Mouse (Mus musculus): Measurements from ENCODE around the gene Fkbp5. TPM values are rescaled to one million over a fixed set of nuclear protein-coding genes. Genes with fewer than 3 reads are reported as not detected.

Gene Fkbp5
- total RNA-seq, 2 experiments from 2014 or later: 95.8 to 104 TPM

DNA sequence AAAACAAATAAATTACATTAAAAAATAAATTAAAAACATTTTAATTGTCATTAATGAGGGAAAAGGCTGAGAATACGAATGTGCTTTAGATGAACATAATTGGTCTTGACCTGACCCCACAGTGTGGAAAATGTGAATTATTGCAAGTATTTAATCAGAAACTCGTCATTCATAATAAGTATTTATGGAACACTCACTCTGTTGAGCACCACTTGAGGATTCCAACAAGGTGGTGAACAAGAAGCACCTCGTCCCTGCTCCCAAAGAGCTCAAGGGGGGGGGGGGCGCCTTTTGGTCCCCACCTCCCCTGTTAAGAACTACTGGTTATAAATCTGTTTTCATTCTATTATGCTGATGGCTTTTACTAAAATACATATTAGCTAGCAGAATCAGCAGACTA lies 51.4 kb downstream of the Fkbp5 start:
- DNase-seq (ENCODE audit: low spot score in 2 of 2): no peak

DNA sequence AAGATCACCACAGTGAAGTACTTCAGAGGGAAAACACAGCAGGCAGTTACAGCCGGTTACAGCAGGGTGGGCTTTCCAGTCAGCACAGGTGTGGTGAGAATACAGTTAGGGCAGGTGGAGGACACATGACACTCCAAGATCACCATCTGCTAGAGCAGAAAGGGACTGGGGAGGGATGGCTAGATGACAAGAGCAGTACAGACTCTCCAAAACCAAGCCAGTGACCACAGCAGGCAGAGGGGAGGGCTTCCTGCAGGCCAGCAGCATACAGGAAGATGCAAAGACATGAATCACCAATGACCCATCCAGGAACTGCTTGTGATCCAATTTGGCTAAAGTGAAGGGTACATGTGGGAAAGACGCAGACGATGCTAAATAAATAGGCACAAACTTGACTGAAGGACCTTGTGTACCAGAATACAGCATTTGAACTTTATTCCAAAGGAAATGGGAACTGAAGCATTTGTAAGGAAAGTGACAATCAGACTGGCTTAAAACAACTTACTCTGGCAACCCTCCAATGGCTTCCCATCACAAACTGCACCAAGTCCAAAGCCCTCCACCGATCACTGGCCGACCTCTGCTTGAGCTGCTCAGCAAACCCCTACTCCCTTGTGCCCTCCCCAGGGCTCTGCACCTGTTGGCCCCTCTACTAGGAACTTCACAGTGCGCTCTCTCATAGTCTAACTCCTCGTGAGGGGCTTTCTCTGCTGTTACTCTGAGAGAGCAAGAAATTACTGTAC lies 53.5 kb downstream of the Fkbp5 start:
- no peak for DNase-seq (ENCODE audit: low spot score in 2 of 2)

DNA sequence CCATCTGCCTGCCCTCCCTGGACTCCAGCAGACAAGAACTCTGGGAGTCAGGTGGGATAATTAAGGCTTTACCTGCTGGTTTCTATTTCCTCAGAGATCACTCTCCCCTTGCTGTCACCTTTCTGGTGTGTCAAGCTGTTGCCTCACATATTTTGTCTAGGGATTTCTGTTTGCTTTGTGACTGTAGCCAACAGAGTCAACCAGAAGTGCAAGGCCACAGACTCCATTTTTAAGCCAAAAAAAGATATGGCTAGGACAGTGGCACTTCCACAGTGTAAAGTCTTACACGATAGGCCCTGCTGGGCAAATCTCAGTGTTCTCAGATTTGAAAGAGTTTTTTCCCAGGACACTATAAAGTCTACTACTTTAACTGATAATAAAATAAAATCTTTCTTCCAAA lies 56.9 kb downstream of the Fkbp5 start:
- no peak for DNase-seq (ENCODE audit: low spot score in 2 of 2)

DNA sequence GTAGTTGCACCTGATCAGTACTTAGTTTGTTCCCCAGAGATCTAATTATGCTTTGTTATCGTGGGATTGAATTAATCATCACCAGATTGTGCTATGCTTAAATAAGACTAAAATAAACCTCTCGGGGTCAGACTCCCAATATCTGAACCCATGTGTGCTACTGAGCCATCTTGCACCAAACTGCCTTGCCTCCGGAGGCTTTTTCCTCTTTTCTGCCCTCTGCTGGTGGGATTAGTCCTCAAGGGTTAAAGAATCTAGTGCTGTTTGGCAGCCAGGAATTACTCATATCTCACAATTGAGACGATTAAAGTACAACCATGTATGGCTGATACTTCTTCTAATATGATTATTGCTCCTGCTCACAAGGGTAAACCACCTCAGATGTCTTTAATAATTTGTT lies 62.2 kb downstream of the Fkbp5 start:
- DNase-seq (ENCODE audit: low spot score in 2 of 2): no peak

DNA sequence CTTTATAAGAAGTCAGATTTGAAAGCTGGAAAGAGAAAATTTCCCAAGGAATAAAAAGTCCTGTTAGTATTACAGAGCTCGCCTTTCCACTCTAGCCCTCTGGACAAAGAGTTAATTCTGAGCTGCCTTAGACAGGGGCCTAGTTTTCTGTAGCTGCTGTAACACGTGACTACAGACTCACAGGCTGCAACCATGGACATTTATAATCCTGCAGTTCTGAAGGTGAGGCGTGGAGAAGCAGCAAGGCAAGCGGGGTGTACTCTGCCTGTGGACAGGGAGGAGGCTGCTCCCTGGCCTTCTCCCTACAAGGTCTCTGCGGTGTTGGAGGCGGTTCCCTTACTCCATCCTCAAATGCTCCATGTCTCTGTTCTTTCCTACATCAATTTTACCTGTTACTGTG lies 64.4 kb downstream of the Fkbp5 start:
- no peak for DNase-seq (ENCODE audit: low spot score in 2 of 2)

DNA sequence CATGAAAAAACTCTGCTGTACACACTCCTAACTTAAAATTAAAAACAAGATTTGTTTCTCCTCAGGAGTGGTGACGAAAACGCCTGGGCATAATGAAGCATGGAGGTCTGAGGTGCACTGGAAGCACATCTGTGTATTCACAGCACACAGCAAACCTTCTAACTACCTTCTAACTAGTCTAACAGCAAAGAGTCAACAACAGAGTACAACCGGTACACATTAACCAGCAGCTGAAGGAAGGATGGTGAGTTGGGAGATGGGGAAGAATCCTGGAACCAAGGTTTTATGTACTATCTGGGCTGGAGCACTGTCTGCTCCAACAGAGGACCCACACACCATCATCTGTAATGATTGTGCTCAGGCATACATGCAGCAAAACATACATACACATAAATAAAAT lies 65.4 kb downstream of the Fkbp5 start:
- no peak for DNase-seq (ENCODE audit: low spot score in 2 of 2)

DNA sequence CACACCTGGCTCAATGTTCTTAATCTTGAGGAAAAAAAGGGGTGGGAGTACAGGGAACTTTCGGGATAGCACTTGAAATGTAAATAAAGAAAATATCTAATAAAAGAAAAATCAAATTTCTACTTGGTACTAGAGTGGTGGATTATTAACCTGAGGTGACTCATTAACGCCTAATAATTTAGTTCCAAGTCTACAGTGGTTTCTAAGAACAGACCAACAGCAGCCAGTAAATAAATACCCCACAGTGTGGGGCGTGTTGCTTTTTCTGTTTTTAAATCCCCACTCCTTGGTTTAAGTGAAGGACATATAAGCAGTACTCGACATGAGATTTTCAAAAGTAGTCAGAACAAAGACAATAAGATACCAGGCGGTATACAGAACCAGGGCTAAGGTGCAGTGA lies 65.8 kb downstream of the Fkbp5 start:
- no peak for DNase-seq (ENCODE audit: low spot score in 2 of 2)

DNA sequence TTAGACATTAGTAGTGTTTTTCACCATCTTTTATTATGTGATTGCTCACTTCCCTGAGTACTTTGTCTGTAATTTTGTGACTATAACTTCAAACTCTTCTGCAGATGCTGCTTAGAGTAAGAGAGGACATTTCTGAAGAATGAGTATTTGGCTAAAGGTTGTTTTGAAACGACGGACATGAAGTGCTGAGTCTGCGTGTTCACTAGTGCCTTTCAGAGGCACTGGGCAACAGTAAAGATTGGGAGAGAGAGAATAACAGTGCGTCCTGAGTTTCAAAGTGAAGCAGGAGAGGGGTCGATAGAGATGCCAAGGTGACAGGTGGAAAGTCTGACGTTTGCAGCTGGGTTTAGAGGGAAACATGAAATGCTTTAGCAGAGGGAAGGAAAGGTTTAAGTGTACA lies 69.1 kb downstream of the Fkbp5 start:
- DNase-seq (ENCODE audit: low spot score in 2 of 2): no peak

DNA sequence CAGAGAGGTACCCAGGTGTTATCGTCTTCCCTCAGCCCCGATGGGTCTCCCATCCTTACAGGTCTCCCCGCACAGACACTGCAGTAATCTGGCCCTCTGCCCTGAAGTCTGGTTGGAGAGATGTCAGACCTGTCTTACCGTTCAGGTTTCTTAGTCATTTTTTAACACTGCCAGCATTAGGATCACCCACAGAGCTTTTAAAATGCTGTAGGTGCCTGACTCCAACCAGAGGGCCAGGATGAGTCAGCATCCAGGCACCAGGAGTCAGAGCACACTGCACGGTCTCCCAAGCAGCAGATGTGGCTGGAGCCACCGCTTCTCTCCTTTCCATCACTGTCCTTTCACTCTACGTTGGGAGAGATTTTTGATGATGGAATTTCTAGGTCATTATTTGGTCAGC lies 69.5 kb downstream of the Fkbp5 start:
- no peak for DNase-seq (ENCODE audit: low spot score in 2 of 2)

DNA sequence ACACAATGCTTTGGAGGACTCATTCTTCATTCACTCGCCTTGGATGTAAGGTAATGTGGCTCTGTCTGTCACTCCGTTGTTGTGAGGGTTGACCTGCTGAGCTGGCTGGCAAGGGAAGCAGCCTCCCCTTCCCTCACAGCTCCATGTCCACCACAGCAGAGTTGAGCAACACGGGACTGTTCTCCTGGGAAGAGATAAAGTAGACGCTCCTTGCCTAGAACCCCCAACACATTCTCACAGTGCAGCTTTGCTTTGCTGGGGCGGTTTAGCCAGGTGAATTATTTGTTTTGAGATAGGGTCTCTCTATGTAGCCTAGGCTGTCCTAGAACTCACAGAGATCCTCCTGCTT lies 70.5 kb downstream of the Fkbp5 start:
- no peak for DNase-seq (ENCODE audit: low spot score in 2 of 2)

DNA sequence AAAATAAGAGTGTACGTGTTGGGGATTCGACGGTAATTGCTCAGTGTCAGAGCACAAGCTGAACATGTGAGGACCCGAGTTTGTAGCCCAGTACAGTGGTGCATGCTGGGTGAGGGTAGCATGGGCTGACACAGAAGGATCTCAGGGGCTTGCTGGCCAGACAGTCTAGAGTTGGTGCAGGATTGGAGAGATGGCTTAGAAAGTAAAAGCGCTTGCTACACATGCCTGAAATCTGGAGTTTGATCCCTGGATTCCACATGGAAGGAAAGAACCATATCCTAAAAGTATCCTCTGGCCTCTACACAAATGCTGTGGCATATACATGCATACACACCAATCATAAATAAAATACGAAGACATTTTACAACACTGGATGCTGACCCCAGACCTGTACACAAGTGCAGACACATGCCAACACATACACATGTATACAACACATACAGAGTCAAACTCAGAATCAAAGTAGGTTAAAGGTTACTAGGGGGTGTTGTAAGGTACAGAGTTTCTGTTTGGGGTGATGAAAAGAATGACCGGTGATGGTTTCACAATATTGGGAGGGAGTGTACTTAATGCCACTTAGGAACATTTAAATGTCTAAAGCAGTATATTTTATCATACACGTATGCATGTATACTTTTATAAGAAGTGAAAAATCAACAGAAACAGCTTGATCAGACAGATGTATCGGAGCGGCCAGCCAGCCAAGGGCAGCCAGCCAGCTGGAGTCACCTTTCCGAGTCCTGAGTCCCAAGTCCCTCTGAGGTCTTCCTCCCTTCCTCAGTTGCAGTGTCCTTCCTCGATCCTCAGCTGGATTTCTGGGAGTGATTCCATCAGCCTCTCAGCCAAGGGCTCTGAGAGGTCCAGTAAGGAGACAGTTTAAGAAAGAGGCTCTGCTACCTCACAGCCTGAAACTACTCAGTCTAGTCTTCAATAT lies 71.2 kb downstream of the Fkbp5 start:
- DNase-seq (ENCODE audit: low spot score in 2 of 2): no peak

DNA sequence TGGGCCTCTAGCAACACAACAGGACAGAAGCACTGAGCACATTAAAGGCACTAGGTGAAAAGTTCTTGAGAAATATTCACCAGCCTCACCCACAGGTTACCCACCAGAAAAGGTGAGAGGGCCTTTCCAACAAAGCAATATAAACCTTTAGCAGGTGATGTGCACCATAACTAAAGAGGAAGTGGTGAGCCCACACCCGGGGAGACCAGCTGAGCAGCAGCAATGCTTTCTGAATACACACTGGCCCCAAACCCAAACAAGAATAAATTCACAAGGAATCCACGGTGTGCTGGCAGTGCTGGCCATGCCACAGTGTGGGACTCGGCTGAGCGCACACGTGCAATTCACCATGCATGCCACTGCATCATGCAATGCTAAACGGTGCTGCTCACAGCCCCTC lies 74.7 kb downstream of the Fkbp5 start:
- no peak for DNase-seq (ENCODE audit: low spot score in 2 of 2)

DNA sequence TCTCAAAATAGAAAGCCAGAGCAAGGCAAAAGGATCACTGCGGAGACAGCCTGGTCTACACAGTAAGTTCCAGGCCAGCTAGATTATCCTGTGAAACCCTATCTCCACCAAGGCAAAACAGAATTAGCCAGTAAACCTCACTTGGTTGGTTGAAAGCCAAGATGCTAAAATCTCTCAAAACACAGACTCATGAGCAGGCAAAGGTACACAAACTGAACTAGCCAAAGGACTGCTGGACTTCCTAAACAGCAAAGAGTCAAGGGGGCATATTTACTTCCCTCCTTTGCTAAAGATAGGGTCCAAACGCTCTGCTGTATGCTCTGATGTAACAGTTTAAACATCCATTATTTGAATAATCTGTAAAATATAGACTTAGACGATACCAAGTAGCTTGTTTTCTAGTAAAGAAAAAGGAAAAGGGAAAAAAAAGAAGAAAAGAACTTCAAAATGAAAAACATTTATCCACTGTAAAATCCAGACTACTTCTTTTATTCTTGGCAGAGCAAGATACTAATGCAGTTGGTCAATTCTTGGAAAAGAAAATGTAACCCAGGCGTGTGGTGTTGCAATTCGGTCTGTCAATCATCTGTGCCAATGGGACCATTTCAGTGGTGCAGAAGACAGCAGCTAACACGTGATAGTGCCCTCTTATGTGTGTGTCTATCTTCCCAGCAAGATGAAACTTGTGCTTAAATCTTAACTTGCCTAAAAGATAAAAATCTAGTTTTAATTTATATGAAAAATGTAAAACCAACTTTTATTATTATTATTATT lies 78.8 kb downstream of the Fkbp5 start:
- no peak for DNase-seq (ENCODE audit: low spot score in 2 of 2)

DNA sequence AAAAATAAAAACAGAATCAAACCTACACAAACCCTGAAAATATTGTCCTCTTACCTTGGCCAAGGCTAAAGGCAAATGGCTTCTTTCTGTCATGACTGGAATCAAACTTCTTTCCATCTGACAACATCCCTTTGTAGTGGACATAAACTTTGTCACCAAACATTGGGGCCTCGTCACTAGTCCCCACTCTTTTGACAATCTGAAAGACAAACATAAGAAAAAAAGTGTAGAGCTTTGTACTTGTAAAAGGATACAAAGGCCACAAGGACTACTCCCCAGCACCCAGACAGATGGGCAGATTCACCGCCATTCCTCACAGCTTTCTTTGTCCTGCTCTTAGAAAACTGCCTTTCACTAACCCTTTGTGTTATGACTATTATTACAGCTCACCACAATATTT lies 79.4 kb downstream of the Fkbp5 start:
- no peak for DNase-seq (ENCODE audit: low spot score in 2 of 2)

DNA sequence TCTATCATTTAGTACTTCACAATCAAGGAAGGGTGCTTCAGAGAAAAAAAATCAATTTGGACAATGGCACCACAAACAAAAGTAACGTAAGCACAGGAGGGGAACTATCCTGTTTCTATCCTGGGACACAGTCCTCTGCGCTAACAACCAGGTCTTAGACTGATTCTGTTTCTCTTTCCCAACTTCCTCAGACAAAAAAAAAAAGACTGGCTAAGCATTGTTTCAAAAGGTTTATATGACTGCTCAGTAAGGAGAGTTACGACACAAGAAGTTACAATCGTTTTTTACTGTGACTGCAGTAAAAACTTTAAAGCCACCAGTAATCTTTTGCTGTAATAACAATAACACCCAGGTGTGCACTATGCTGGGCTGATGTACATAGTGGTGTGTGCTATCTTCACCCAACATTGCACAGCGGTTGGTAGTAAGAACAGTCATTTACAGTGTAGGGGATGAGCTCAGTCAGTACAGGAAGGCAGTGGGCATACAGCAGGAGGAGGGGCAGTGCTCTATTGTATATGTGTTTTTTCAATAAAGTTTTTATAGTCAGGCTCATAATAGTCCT lies 82.3 kb downstream of the Fkbp5 start:
- no peak for DNase-seq (ENCODE audit: low spot score in 2 of 2)

DNA sequence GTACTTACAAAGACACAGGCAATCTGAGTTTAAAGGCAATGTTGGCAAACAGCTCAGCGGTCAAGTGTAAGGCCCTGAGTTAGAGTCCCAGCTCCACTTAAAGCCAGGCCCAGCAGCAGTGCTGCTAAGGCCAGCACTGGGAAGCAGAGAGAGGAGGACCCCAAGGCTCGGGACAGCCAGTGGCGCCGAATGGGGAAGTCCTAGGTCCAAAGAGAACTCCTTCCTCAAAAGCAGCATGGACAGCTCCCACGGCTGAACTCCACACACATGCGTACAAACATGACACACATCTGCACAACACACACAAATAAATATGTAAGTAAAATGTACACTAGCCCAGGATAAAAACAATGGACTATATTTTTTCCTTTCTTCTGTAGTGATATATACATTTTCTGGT lies 84.3 kb downstream of the Fkbp5 start:
- DNase-seq (ENCODE audit: low spot score in 2 of 2): no peak

DNA sequence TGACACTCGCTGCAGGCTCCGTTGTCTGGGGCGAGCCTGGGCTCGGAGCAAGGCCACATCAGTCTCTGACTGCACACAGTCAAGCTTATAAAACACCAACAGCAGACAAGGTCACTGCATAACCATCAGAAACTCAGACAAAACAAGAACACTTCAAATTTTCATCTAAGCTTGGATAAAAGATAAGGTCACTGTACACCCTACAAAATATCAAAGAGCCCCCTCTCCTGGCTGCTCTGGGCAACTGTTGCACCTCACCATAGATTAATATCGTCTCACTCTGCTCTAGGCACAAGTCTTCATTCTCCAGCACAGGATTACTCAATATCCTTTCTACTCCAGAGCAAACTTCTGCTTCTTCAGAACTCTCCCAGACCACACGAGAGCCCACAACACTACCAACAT lies 85.4 kb downstream of the Fkbp5 start:
- DNase-seq (ENCODE audit: low spot score in 2 of 2): no peak

DNA sequence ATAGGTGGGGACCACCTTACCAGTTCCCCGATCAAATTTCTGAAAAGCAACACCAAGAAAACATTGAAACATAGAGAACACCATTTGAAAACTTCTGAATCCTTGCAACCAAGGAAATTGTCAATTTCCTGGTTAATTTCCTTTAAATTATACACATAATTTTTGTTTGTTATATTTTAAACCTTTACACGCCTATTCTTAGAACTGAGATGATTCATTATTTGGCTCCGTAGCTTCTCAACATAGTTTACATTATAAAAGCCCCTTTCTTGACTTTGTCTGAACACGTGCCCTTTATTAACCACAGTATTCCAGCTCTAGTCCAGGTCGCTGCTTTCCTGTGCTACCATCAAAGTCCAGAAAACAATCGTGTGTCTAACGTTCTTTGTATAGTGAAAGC lies 86.3 kb downstream of the Fkbp5 start:
- DNase-seq (ENCODE audit: low spot score in 2 of 2): no peak

DNA sequence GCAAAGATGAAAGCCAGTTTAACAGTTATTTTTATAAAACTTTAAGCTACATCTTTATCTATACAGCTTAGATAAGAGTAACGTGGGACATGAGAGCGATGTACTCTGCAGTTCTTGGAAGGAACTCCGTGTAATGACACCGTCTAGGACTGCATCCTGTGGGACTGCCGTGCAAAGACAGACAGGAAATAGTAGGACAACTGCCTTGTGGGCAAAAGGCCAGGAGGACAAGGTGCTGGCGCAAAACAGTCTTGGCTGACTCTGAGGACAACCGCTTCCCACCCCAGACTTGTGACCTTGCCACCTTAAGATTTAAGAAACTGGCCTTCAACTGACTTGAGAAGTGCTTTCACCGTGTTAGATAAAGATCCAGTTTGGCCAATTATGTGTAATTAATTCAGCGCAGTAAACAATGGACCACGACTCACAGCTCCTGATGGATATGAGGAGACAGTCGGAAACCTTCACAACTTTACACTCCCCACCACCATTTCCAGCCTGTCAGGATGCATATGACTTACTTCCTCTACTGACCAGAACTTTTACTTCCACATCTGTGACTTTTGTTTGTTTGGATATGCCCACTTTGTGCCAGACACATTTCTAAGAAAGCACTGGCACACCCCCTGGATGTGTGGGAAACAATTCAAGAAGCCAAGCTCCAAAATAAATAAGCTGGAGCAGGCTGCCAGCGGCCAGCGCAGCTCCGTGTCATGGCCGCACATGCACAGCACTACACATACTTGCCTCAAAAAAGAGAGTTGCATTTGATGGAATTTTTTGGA lies 88.7 kb downstream of the Fkbp5 start:
- no peak for DNase-seq (ENCODE audit: low spot score in 2 of 2)

DNA sequence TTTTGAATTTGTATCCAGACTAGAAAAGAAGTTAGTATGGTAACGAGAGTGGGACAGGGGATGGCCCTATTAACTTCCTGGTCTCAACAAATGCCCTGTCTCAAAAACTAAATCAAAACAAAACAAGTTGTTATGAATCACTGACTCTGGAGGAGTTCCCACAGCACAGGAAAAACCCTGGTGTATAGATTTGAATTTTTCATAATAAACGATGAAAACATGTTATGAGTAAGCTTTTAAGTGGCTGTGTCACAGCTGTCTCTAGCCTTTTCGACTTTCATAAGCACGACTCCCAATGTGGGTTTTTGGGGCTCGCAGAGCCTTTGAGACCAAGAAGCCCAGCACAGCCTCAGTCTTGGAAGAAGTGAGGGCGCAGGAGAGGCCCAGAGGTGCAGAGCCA lies 89.7 kb downstream of the Fkbp5 start:
- DNase-seq (ENCODE audit: low spot score in 2 of 2): no peak

DNA sequence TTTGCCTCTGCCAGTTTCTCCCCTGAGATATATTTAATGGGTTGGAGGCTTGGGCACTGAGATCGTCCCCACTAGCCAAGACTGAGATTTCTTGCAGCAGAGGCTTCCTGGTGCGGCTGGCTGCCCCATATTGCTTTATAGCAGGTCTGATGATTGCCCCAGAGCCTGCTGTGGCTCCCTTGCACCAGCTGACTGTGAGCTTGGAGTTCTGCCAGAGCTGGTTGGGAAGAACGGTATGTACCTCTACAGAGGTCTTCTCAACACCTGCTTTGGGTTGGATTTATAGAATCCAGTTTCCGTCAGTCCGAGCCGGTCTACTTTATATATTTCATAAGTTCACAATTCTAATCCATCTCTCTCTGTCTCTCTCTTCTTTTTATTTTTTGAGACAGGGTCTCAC lies 93.0 kb downstream of the Fkbp5 start:
- DNase-seq (ENCODE audit: low spot score in 2 of 2): no peak
